Mouse (Mus musculus) embryonic facial prominence, embryonic 11.5 days (tissue): Measurements from ENCODE around the gene Fgfr1op2. TPM values are rescaled to one million over a fixed set of nuclear protein-coding genes. Genes with fewer than 3 reads are reported as not detected.

ENCODE experiments used
- ATAC-seq: fragments of 200-750 bp; cut with Nextera tagmentation; replicated peaks from 2 replicates; pipeline ENCODE4 v1.8.0; 2017; ENCODE audit warnings: low read depth; ENCODE audit not compliant: insufficient number of reproducible peaks, low FRiP score, low TSS enrichment
- DNase-seq: peaks from one replicate; pipeline ENCODE4 v3.0.0-alpha.2; 2015; ENCODE audit warnings: low spot score
- H3K27ac ChIP-seq: fragments of 300-500 bp; sonication (generic); replicated peaks from 2 replicates; pipeline ENCODE4 v1.5.1; 2014; ENCODE audit warnings: mild to moderate bottlenecking, low read depth, low read length, control low read depth
- H3K27me3 ChIP-seq: fragments of 300-500 bp; sonication (generic); 2 replicates; pipeline ENCODE4 v1.6.1; 2014; ENCODE audit warnings: mild to moderate bottlenecking, low read length, moderate library complexity, mixed read lengths; ENCODE audit not compliant: control insufficient read depth, insufficient read depth
- H3K36me3 ChIP-seq: fragments of 300-500 bp; sonication (generic); replicated peaks from 2 replicates; pipeline ENCODE4 v1.6.1; 2014; ENCODE audit warnings: low read depth, mild to moderate bottlenecking, low read length, moderate library complexity, mixed read lengths; ENCODE audit not compliant: control insufficient read depth, insufficient read depth
- H3K4me1 ChIP-seq: fragments of 300-500 bp; sonication (generic); 2 replicates; pipeline ENCODE4 v1.6.1; 2014; ENCODE audit warnings: low read length, mixed read lengths; ENCODE audit not compliant: control insufficient read depth, insufficient read depth
- H3K4me2 ChIP-seq: fragments of 300-500 bp; sonication (generic); 2 replicates; pipeline ENCODE4 v1.6.1; 2014; ENCODE audit warnings: low read depth, mild to moderate bottlenecking, control low read depth, low read length, moderate library complexity
- H3K4me3 ChIP-seq: fragments of 300-500 bp; sonication (generic); 2 replicates; pipeline ENCODE4 v1.5.1; 2014; ENCODE audit warnings: low read depth, low read length, control low read depth
- H3K9ac ChIP-seq: fragments of 300-500 bp; sonication (generic); replicated peaks from 2 replicates; pipeline ENCODE4 v1.6.1; 2014; ENCODE audit warnings: mild to moderate bottlenecking, control low read depth, low read length
- H3K9me3 ChIP-seq: fragments of 300-500 bp; sonication (generic); replicated peaks from 2 replicates; pipeline ENCODE4 v1.6.1; 2016; ENCODE audit warnings: mild to moderate bottlenecking, low read length, inconsistent platforms, mixed read lengths; ENCODE audit not compliant: control insufficient read depth
- WGBS: fragments of 180-500 bp; shearing (Covaris S2); extraction: QIAGEN DNeasy Blood & Tissue Kit; methylation state at CpG from one replicate; pipeline ENCODE4 v1.1.7; 2014; 5-methylcytosine and 5-hydroxymethylcytosine counted together
- polyA plus RNA-seq: library from polyadenylated mRNA; unstranded; fragments of >200 nt; fragmentation: Nextera tagmentation; extraction: Ambion mirVana; gene quantifications from 2 replicates; pipeline ENCODE4 v1.2.1, GENCODE M21; 2014

Fgfr1op2 gene
- polyA plus RNA-seq, 1 experiment from 2014 or later = 95.7 TPM

DNA sequence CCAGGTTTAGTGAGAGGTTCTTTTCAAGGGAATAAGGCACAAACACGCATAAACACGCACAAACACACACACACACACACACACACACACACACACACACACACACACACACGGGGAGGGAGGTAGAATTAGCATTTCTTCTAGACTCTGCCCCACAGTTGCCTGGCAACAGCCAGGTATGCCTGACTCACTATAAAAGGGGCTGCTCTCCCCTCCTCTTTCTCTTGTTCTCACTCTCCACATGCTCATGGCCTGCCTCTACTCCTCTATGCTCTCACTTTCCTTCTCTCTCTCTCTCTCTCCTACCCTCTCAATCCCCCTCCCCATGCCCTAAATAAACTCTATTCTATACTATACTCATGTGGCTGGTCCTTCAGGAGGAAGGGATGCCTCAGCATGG lies 51.1 kb downstream of the Fgfr1op2 start:
- H3K27ac ChIP-seq = no peak overlapping the region
- H3K36me3 ChIP-seq = no peaks in the 10 kb centered on the region
- no peaks in the 10 kb centered on the region for H3K27me3 ChIP-seq
- no peaks in the 10 kb centered on the region; the same call in 1 of the 2 replicates for H3K4me1 ChIP-seq
- no peak overlapping the region for H3K4me3 ChIP-seq
- no peaks in the 10 kb centered on the region for H3K9me3 ChIP-seq
- 81% methylated on average over 3 of the region's 3 CpGs for WGBS
- H3K4me2 ChIP-seq = no peak overlapping the region
- no peak overlapping the region for H3K9ac ChIP-seq
- ATAC-seq = no peak
- no peak for DNase-seq

DNA sequence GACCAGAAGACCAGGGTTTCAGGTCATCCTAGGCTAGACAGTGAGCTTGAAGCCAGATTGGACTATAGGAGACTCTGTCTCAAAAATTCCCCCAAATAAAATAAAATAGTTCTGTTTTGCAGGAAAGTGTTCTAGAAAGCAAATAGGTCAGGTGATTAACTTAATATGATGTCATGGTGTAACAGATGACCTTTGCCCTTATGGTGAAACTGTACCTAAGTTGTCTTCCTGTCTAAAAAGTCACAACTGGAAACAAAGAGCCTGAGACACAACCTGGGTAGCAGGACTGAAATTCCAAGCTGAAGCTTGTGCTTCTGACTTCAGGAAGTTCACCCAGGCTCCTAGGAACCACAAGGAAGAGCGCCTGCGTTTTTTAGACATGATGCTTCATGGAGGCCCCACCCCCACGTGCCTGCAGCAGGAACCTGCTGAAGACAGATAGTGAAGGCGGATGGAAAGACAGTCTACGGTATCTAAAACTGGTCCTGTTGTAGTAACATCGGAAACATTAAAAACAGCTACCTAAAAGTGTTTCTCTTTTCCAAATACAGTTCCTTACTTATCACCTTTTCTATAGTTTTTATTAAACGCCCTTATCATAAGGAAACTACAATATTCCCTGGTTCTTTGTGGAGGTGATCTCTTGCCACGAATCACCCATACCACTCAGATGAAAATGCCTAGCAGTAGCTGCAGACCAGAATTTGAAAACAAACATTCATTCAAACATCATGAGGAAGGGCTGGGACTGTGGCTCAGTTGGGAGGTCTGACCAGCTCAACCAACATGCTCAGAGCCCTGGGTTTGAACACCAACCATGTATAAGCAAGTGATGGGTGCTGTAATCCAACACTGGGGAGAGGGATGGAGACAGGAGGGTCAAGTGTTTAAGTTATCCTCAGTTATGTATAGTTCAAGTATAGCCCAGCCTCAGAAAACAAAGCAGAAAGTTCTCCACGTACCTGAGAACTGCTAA lies 53.1 kb downstream of the Fgfr1op2 start:
- Histone ChIP-seq H3K4me1 (no peaks in the 10 kb centered on the region; the same call in 1 of the 2 replicates), H3K9me3 (no peaks in the 10 kb centered on the region), H3K4me2 (no peak overlapping the region), H3K9ac (no peak overlapping the region), H3K27me3 (no peaks in the 10 kb centered on the region), H3K27ac (no peak overlapping the region; the same call in 1 of the 2 replicates), H3K4me3 (no peak overlapping the region), H3K36me3 (no peaks in the 10 kb centered on the region)
- 79% methylated on average over 9 of the region's 9 CpGs for WGBS
- DNase-seq (no peak), ATAC-seq (no peak)

DNA sequence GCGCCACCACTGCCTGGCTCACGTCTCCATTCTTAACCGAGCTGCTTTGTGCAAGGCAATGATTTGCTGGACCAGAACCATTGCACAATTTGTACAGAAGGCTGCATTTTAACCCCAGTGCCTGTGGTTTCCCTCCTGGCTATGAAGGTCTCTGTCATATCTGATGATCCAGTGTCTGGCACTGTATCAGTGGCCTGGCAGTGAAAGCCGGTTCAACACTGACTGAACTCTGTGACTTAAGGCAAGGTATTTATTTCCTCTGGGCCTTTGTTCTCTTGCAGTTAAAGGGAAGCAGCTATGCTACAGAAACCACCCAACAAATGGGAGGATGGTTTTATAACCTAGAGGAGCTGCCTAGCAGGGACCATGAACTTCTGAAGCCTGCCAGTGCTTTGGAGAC lies 54.0 kb downstream of the Fgfr1op2 start:
- Histone ChIP-seq H3K27ac (no peak overlapping the region), H3K9ac (no peak overlapping the region), H3K4me2 (no peak overlapping the region), H3K4me3 (no peak overlapping the region), H3K4me1 (no peaks in the 10 kb centered on the region; the same call in 1 of the 2 replicates), H3K9me3 (no peaks in the 10 kb centered on the region), H3K36me3 (no peaks in the 10 kb centered on the region), H3K27me3 (no peaks in the 10 kb centered on the region)
- no peak for DNase-seq
- WGBS = 88% methylated on average over 4 of the region's 4 CpGs
- ATAC-seq = no peak

DNA sequence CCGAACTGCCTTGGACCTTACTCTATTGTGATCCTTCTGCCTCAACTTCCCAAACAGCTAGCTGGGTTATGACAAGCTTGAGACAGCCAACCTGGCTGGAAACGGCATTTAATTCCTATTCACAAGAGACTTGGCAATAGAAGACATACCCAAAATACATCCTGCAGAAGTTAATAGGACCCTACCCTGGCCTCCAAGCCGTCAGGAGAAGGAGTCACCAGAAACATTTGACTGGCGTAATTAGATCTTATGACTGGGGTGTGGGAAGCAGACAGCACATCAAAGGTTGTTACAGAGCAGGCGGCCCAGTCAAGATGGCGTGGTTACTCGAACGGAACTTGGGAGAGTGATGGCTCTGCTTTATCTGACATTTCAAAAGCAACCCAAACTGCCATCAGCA lies 54.8 kb downstream of the Fgfr1op2 start:
- Histone ChIP-seq H3K27ac (no peak overlapping the region), H3K9me3 (no peaks in the 10 kb centered on the region), H3K36me3 (no peaks in the 10 kb centered on the region), H3K4me1 (no peaks in the 10 kb centered on the region; the same call in 1 of the 2 replicates), H3K4me2 (no peak overlapping the region), H3K4me3 (no peak overlapping the region), H3K27me3 (no peaks in the 10 kb centered on the region), H3K9ac (no peak overlapping the region)
- DNase-seq (no peak), ATAC-seq (no peak)
- 69% methylated on average over 8 of the region's 8 CpGs for WGBS

DNA sequence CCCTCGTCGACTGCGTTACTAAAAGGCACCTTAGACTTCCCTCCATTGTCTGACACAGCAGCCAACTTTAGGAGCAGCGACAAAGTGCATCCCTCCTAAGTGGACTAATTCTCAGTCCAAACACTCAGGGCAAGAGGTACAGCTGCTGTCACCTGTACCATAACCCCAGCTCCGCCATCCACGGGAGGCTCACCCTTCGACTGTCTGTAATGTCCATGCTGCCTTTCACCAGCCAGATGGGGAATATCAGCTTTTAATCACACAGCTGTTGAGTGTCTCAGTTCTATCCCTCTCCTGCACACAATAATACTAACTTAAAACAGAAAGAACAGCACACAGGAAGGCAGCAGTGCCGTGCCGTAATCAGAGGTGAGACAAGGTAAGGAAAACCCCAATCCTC lies 55.4 kb downstream of the Fgfr1op2 start:
- H3K4me3 ChIP-seq = no peak overlapping the region
- no peaks in the 10 kb centered on the region for H3K9me3 ChIP-seq
- H3K27me3 ChIP-seq = no peaks in the 10 kb centered on the region
- H3K27ac ChIP-seq = no peak overlapping the region
- H3K36me3 ChIP-seq = no peaks in the 10 kb centered on the region
- 72% methylated on average over 9 of the region's 9 CpGs for WGBS
- DNase-seq = no peak
- no peak for ATAC-seq
- no peaks in the 10 kb centered on the region; the same call in 1 of the 2 replicates for H3K4me1 ChIP-seq
- no peak overlapping the region for H3K4me2 ChIP-seq
- no peak overlapping the region for H3K9ac ChIP-seq

DNA sequence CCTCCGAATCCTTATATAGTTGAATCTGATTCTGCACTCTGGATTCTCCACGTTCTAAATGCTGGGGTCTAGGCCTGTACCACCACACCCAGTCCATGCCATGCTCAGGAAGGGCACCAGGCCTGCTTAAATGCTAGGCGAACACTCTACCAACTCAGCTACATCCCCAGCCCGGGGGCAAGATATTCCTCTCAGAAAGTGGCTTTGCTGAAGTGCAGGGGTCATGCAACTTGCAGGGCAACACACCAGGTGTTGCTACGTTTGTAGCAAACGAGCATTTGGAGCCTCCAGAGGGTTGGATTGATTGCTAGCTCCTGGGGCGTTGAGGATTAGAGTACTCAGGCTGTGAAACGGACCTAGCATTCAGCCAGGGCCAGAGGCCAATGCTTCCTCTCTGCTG lies 56.1 kb downstream of the Fgfr1op2 start:
- Histone ChIP-seq H3K27me3 (no peaks in the 10 kb centered on the region), H3K4me2 (peak overlapping the region; percentile 57; the same call in 1 of the 2 replicates), H3K27ac (no peak overlapping the region), H3K9ac (peak overlapping the region; percentile 28), H3K9me3 (no peaks in the 10 kb centered on the region), H3K4me3 (no peak overlapping the region), H3K36me3 (no peaks in the 10 kb centered on the region), H3K4me1 (no peaks in the 10 kb centered on the region; the same call in 1 of the 2 replicates)
- peak; percentile 23 for DNase-seq
- ATAC-seq = no peak
- WGBS = 43% methylated on average over 8 of the region's 8 CpGs

DNA sequence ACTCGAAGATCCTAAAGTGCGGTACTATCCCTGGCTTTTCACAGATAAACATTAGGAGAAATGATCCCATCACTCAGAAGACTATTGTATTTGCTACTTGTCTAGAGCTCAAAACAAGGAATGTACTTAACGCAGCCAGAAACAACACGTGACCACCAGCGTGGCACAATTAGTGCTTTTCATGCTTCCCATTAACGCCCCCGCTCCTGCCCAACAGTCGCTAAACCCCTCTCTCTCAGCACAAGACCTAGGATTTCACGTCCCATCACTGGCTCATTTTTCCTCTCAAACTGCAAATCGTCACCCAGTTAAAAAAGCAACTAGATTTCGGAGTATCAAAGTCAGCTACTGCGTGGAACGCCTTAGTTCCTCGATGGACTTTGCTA lies 56.6 kb downstream of the Fgfr1op2 start:
- Histone ChIP-seq H3K4me2 (peak overlapping the region; percentile 57), H3K36me3 (no peaks in the 10 kb centered on the region), H3K9ac (peak overlapping the region; percentile 81), H3K9me3 (no peaks in the 10 kb centered on the region), H3K4me1 (no peaks in the 10 kb centered on the region; the same call in 1 of the 2 replicates), H3K4me3 (peak overlapping the region; percentile 62), H3K27me3 (no peaks in the 10 kb centered on the region), H3K27ac (0 out of 2 replicates have a peak overlapping the region, but pooled peaks have one; percentile 48)
- ATAC-seq (0 out of 2 replicates have a peak, but pooled peaks have one; percentile 14), DNase-seq (peak; percentile 19)
- WGBS = 12% methylated on average over 14 of the region's 14 CpGs
